Mouse (Mus musculus): Measurements from ENCODE around the gene H2afy2. TPM values are rescaled to one million over a fixed set of nuclear protein-coding genes. Genes with fewer than 3 reads are reported as not detected.

The H2afy2 gene
- polyA plus RNA-seq, 1 experiment from 2014 or later, result 118 TPM

- Histone ChIP-seq H3K9ac (ENCODE audit: low read depth, low read length) (no peak overlapping the region), H3K4me3 (ENCODE audit: low read length) (no peak overlapping the region), H3K9me3 (ENCODE audit: control insufficient read depth, low read length) (no peaks in the 10 kb centered on the region), H3K4me2 (replicated peaks; ENCODE audit: low read depth, low read length) (no peak overlapping the region), H3K4me1 (ENCODE audit: control insufficient read depth, insufficient read depth, low read length) (peaks cover 28% of the 10 kb centered on the region), H3K36me3 (ENCODE audit: control insufficient read depth, insufficient read depth, low read length) (no peaks in the 10 kb centered on the region), H3K27ac (ENCODE audit: low read depth, low read length) (peak overlapping the region; percentile 69; the same call in 1 of the 2 replicates), H3K27me3 (ENCODE audit: control insufficient read depth, insufficient read depth, low read length) (no peaks in the 10 kb centered on the region)
- no peak for ATAC-seq (ENCODE audit: low FRiP score, low TSS enrichment)
- 47% methylated on average over 13 of the region's 13 CpGs for WGBS
Measured at GRCm38 (mm10) chr10:61825979-61826752, 42.2 kb upstream of the H2afy2 start.

DNA sequence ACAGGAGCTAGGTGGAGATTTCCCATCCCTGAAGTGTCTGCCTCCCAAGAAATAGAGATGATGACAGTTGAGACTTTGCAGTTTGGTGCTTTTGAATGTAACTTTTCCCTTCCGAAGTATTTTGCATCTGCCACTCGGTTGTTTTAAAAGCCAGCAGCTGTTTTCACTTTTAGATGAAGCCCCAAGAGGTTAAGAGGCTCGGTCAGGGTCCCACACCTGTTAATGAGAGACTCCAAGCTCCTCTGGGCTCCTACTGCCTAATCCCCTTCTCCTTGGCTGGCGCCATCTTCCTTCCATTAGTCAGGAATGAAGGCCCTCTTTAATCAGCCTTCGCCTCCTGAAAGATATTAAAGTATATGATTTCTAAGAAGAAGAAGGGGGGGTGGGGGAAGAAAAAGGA is 41.6 kb upstream of the H2afy2 start:
- no peaks in the 10 kb centered on the region for H3K27me3 ChIP-seq (ENCODE audit: control insufficient read depth, insufficient read depth, low read length)
- H3K4me1 ChIP-seq (ENCODE audit: control insufficient read depth, insufficient read depth, low read length), result peaks cover 28% of the 10 kb centered on the region
- no peak overlapping the region for H3K9ac ChIP-seq (ENCODE audit: low read depth, low read length)
- 55% methylated on average over 5 of the region's 5 CpGs for WGBS
- H3K9me3 ChIP-seq (ENCODE audit: control insufficient read depth, low read length), result no peaks in the 10 kb centered on the region
- no peak for ATAC-seq (ENCODE audit: low FRiP score, low TSS enrichment)
- no peak overlapping the region for H3K4me3 ChIP-seq (ENCODE audit: low read length)
- H3K36me3 ChIP-seq (ENCODE audit: control insufficient read depth, insufficient read depth, low read length), result no peaks in the 10 kb centered on the region
- H3K27ac ChIP-seq (ENCODE audit: low read depth, low read length), result no peak overlapping the region
- no peak overlapping the region for H3K4me2 ChIP-seq (replicated peaks; ENCODE audit: low read depth, low read length)

DNA sequence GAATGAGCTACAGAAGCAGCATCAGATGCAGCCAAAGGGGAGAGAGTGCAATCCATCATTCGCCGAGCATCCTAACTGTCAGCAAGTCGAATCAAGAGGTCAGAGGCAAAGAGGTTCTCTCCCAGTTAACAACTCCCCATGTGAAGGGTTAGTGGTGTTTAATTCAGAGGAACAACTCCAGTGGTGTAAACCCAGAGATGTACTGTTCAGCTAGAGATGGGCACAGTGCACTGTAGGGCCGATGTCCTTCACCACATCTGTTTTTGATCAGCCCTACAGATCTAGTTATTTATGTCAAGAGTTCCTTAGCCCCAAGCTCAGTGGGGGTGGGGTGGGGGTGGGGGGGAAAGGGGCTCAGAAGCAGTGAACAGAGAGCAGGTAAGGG is 39.8 kb upstream of the H2afy2 start:
- 39% methylated on average over 4 of the region's 4 CpGs for WGBS
- ATAC-seq (ENCODE audit: low FRiP score, low TSS enrichment), result no peak
- no peak overlapping the region for H3K4me2 ChIP-seq (replicated peaks; ENCODE audit: low read depth, low read length)
- no peak overlapping the region for H3K9ac ChIP-seq (ENCODE audit: low read depth, low read length)
- no peak overlapping the region for H3K27ac ChIP-seq (ENCODE audit: low read depth, low read length)
- H3K36me3 ChIP-seq (ENCODE audit: control insufficient read depth, insufficient read depth, low read length), result no peaks in the 10 kb centered on the region
- H3K9me3 ChIP-seq (ENCODE audit: control insufficient read depth, low read length), result no peaks in the 10 kb centered on the region
- no peaks in the 10 kb centered on the region for H3K27me3 ChIP-seq (ENCODE audit: control insufficient read depth, insufficient read depth, low read length)
- no peak overlapping the region for H3K4me3 ChIP-seq (ENCODE audit: low read length)
- peaks cover 28% of the 10 kb centered on the region for H3K4me1 ChIP-seq (ENCODE audit: control insufficient read depth, insufficient read depth, low read length)

DNA sequence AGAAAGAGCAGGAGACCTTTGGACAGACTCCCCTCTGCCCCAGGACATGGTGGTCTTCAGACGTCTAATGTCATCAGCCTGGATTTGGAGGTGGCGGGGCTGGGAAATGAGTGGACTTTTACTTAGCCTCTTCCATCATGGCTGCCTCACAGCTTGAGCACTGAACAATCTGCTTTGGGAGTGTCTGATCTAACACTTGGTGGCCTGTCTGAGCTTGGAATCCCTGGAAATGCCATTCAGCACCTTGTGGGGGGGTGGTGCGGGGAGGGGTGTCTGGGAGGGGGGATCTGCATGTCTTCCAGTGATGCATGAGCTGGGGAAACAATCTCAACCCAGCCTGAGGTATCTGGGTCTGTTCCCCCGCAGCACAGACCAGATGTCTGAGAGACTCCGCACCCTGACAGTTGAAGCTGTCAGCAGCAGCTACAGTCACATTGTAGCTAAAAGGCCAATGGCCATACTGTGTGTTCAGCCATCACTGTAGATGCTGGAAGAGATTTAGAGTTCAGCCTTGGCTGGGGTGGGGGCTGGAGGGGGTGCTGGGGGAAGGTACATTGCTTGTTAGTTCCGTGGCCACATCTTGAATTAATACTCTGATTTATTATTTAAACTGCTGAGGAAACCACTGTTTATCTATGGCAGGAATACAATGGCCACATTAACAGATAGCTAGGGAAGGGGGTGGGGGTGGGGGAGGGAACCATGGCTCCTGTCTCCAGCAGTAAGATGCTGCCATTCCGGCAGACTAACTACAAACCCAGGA is 39.2 kb upstream of the H2afy2 start:
- Histone ChIP-seq H3K4me3 (ENCODE audit: low read length) (no peak overlapping the region), H3K9me3 (ENCODE audit: control insufficient read depth, low read length) (no peaks in the 10 kb centered on the region), H3K9ac (ENCODE audit: low read depth, low read length) (no peak overlapping the region), H3K4me2 (replicated peaks; ENCODE audit: low read depth, low read length) (no peak overlapping the region), H3K4me1 (ENCODE audit: control insufficient read depth, insufficient read depth, low read length) (peaks cover 28% of the 10 kb centered on the region), H3K27me3 (ENCODE audit: control insufficient read depth, insufficient read depth, low read length) (no peaks in the 10 kb centered on the region), H3K27ac (ENCODE audit: low read depth, low read length) (no peak overlapping the region), H3K36me3 (ENCODE audit: control insufficient read depth, insufficient read depth, low read length) (no peaks in the 10 kb centered on the region)
- 50% methylated on average over 7 of the region's 7 CpGs for WGBS
- no peak for ATAC-seq (ENCODE audit: low FRiP score, low TSS enrichment)

GRCm38 (mm10) chr10:61820050-61820449 is 36.1 kb upstream of the H2afy2 start:
- ATAC-seq (ENCODE audit: low FRiP score, low TSS enrichment), result no peak
- Histone ChIP-seq H3K4me1 (ENCODE audit: control insufficient read depth, insufficient read depth, low read length) (peaks cover 11% of the 10 kb centered on the region; the same call in 1 of the 2 replicates), H3K4me3 (ENCODE audit: low read length) (no peak overlapping the region), H3K36me3 (ENCODE audit: control insufficient read depth, insufficient read depth, low read length) (no peaks in the 10 kb centered on the region), H3K27me3 (ENCODE audit: control insufficient read depth, insufficient read depth, low read length) (no peaks in the 10 kb centered on the region), H3K27ac (ENCODE audit: low read depth, low read length) (no peak overlapping the region), H3K4me2 (replicated peaks; ENCODE audit: low read depth, low read length) (no peak overlapping the region), H3K9ac (ENCODE audit: low read depth, low read length) (no peak overlapping the region), H3K9me3 (ENCODE audit: control insufficient read depth, low read length) (no peaks in the 10 kb centered on the region)
- WGBS, result 63% methylated on average over 9 of the region's 9 CpGs

- Histone ChIP-seq H3K4me1 (ENCODE audit: control insufficient read depth, insufficient read depth, low read length) (no peaks in the 10 kb centered on the region), H3K4me3 (ENCODE audit: low read length) (no peak overlapping the region), H3K9me3 (ENCODE audit: control insufficient read depth, low read length) (no peaks in the 10 kb centered on the region), H3K9ac (ENCODE audit: low read depth, low read length) (no peak overlapping the region), H3K4me2 (replicated peaks; ENCODE audit: low read depth, low read length) (no peak overlapping the region), H3K27ac (ENCODE audit: low read depth, low read length) (no peak overlapping the region), H3K27me3 (ENCODE audit: control insufficient read depth, insufficient read depth, low read length) (no peaks in the 10 kb centered on the region), H3K36me3 (ENCODE audit: control insufficient read depth, insufficient read depth, low read length) (no peaks in the 10 kb centered on the region)
- ATAC-seq (ENCODE audit: low FRiP score, low TSS enrichment), result no peak
- 65% methylated on average over 5 of the region's 5 CpGs for WGBS
Measured at GRCm38 (mm10) chr10:61811987-61812386, 28.0 kb upstream of the H2afy2 start.

DNA sequence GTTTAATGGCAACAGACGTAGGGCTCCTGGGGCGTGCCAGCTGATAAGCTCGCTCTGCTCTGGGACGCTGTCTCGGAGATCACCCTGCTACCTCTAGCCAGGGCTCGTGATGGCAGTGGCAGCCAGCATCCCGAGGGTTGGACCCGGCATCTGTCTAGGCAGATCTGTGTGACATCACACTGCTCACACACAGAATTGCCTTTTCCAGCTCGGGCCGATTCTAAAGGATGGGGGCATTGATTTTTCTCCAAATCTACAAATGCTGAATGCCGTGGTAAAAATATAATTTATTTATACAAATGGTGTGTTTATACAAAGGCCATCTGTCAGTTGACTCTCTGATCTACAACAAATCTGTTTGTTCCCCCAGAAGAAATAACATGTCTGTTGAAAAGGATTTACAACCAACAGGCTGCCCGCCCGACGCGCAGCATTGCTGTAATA is 14.2 kb upstream of the H2afy2 start:
- Histone ChIP-seq H3K36me3 (ENCODE audit: control insufficient read depth, insufficient read depth, low read length) (no peaks in the 10 kb centered on the region), H3K4me2 (replicated peaks; ENCODE audit: low read depth, low read length) (no peak overlapping the region)
- 69% methylated on average over 15 of the region's 15 CpGs for WGBS

GRCm38 (mm10) chr10:61795458-61795857 is 11.5 kb upstream of the H2afy2 start:
- Histone ChIP-seq H3K27me3 (ENCODE audit: control insufficient read depth, insufficient read depth, low read length) (0 out of 2 replicates have a peak, but pooled peaks cover 5% of the 10 kb centered on the region), H3K27ac (ENCODE audit: low read depth, low read length) (no peak overlapping the region), H3K9me3 (ENCODE audit: control insufficient read depth, low read length) (no peaks in the 10 kb centered on the region), H3K9ac (ENCODE audit: low read depth, low read length) (no peak overlapping the region), H3K4me2 (replicated peaks; ENCODE audit: low read depth, low read length) (no peak overlapping the region), H3K4me1 (ENCODE audit: control insufficient read depth, insufficient read depth, low read length) (peaks cover 13% of the 10 kb centered on the region), H3K4me3 (ENCODE audit: low read length) (no peak overlapping the region), H3K36me3 (ENCODE audit: control insufficient read depth, insufficient read depth, low read length) (no peaks in the 10 kb centered on the region)
- ATAC-seq (ENCODE audit: low FRiP score, low TSS enrichment), result peak; percentile 53; the same call in 1 of the 2 replicates
- WGBS, result 25% methylated on average over 8 of the region's 8 CpGs

More for the DNA sequence above, 14.2 kb upstream of the H2afy2 start:
- Histone ChIP-seq H3K9ac (ENCODE audit: low read depth, low read length) (no peak overlapping the region), H3K27me3 (ENCODE audit: control insufficient read depth, insufficient read depth, low read length) (no peaks in the 10 kb centered on the region), H3K9me3 (ENCODE audit: control insufficient read depth, low read length) (no peaks in the 10 kb centered on the region), H3K27ac (ENCODE audit: low read depth, low read length) (no peak overlapping the region), H3K4me3 (ENCODE audit: low read length) (no peak overlapping the region), H3K4me1 (ENCODE audit: control insufficient read depth, insufficient read depth, low read length) (peaks cover 13% of the 10 kb centered on the region)
- ATAC-seq (ENCODE audit: low FRiP score, low TSS enrichment), result no peak

DNA sequence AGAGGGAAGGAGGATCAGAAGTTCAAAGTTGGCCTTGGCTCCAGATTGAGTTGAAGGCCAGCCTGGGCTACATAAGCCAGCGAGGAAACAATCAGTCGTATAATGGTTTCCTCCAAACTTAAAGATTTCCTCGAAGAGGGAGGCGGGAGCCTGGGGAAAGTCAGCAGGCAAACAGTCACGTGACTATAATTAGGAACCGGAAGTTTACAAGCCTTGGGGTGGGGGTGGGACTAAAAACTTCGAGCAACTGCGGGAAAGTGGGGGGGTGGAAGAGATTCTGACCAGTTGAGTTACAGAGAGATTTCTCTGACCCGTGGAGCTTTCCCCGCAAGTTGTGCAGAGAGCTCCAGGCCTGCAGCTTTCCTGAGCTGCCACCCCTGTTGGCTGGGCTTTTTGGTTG is 11.0 kb upstream of the H2afy2 start:
- Histone ChIP-seq H3K9me3 (ENCODE audit: control insufficient read depth, low read length) (no peaks in the 10 kb centered on the region), H3K4me3 (ENCODE audit: low read length) (no peak overlapping the region), H3K27me3 (ENCODE audit: control insufficient read depth, insufficient read depth, low read length) (0 out of 2 replicates have a peak, but pooled peaks cover 5% of the 10 kb centered on the region), H3K4me2 (replicated peaks; ENCODE audit: low read depth, low read length) (no peak overlapping the region), H3K9ac (ENCODE audit: low read depth, low read length) (no peak overlapping the region), H3K4me1 (ENCODE audit: control insufficient read depth, insufficient read depth, low read length) (peaks cover 13% of the 10 kb centered on the region), H3K36me3 (ENCODE audit: control insufficient read depth, insufficient read depth, low read length) (no peaks in the 10 kb centered on the region), H3K27ac (ENCODE audit: low read depth, low read length) (no peak overlapping the region)
- ATAC-seq (ENCODE audit: low FRiP score, low TSS enrichment), result no peak; the same call in 1 of the 2 replicates
- WGBS, result 52% methylated on average over 10 of the region's 10 CpGs
